Comparison of ENCODE assay signal across 9 mouse cellular contexts in the genomic region with DNA sequence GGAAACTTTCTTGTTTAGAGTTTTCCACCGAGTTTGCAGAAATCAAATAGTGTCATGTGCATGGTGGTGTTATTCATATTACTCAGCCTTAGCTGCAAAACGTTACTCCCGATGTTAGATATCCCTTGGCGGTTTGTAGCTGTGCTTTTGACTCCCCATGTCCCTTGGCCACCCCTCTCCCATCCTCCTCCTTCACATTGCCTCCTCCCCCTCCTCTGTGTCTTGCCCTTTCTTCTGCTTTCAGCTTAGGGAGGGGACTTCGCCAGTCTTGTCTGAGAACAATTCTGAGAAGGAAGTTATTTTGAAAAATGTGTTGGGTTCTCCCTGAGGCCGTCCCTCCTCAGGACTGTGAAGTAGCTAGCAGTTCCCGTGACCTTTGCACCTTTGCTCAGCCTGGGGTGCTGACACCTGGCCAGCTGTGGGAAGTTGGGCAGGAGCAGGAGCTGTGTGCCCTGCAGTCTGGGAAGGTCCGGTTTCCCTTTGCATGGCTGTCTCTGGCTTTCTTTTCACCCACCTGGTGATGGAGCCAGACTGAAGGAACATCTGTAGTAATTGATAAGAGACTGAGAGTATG. TPM values are rescaled to one million over a fixed set of nuclear protein-coding genes. Genes with fewer than 3 reads are reported as not detected.
DNase-seq lines count a peak whose midpoint lies in the region; ATAC-seq and TF ChIP-seq lines count a peak whose summit lies in the region.
"Had no signal": no experiment of that assay in that cellular context is flagged by ENCODE, and none has a peak within 500 bp of the region (broad histone marks: within the 10 kb centered on the region; RNA-seq: fewer than 3 reads in every experiment).

No protein-coding gene starts in this region.

- H3K79me2 ChIP-seq in macrophage (ENCODE audit: inconsistent target), result peaks cover 96% of the 10 kb centered on the region

- no peak; the same call in 1 of the 2 replicates for ATAC-seq in heart, embryonic 11.5 days (replicated peaks; ENCODE audit: insufficient number of reproducible peaks, low FRiP score, low TSS enrichment)

- no peaks in the 10 kb centered on the region for H3K9me3 ChIP-seq in heart, embryonic 11.5 days (replicated peaks; ENCODE audit: control insufficient read depth, low read length)
- H3K9me3 ChIP-seq: lung, embryonic 15.5 days had no signal

- no peak overlapping the region for H3K27ac ChIP-seq in heart, embryonic 11.5 days (ENCODE audit: low read depth, low read length)
- peak overlapping the region; percentile 58; the same call in 1 of the 2 replicates for H3K27ac ChIP-seq in kidney, adult 2 months (ENCODE audit: insufficient read depth, low read depth, low read length)
- H3K27ac ChIP-seq in macrophage, result peak overlapping the region; percentile 65
- H3K27ac ChIP-seq: lung, embryonic 15.5 days had no signal

- H3K4me2 ChIP-seq in heart, embryonic 11.5 days, result no peak overlapping the region
- H3K4me2 ChIP-seq: lung, embryonic 15.5 days had no signal

- no peak for TF ChIP-seq CTCF in kidney, adult 2 months (conservative IDR thresholded peaks at IDR 0.05; ENCODE audit: insufficient read depth, insufficient read length, low read depth, low read length)

- no peak for TF ChIP-seq POLR2A in kidney, adult 2 months (IDR thresholded peaks at IDR 0.05; ENCODE audit: low read depth, low read length)

- H3K4me3 ChIP-seq in heart, embryonic 11.5 days (ENCODE audit: low read depth, low read length), result no peak overlapping the region
- H3K4me3 ChIP-seq in kidney, adult 2 months (ENCODE audit: insufficient read depth, low read depth, low read length), result no peak overlapping the region
- no peak overlapping the region for H3K4me3 ChIP-seq in macrophage (ENCODE audit: inconsistent target)
- H3K4me3 ChIP-seq: lung, embryonic 15.5 days had no signal

- H3K36me3 ChIP-seq in heart, embryonic 11.5 days (ENCODE audit: control insufficient read depth, insufficient read depth, low read length), result no peaks in the 10 kb centered on the region
- no peaks in the 10 kb centered on the region for H3K36me3 ChIP-seq in kidney, adult 2 months (ENCODE audit: control insufficient read depth, insufficient read depth, low read length)
- no peaks in the 10 kb centered on the region for H3K36me3 ChIP-seq in macrophage (ENCODE audit: inconsistent target)
- H3K36me3 ChIP-seq: lung, embryonic 15.5 days had no signal

- WGBS in heart, embryonic 11.5 days (ENCODE audit: insufficient replicate concordance), result 13% methylated on average over 8 of the region's 8 CpGs
- WGBS in kidney, adult 2 months, result 11% methylated on average over 8 of the region's 8 CpGs
- 7% methylated on average over 7 of the region's 8 CpGs for WGBS in macrophage (ENCODE audit: missing documents)

- peaks cover 11% of the 10 kb centered on the region for H3K4me1 ChIP-seq in heart, embryonic 11.5 days (ENCODE audit: control insufficient read depth, insufficient read depth, low read length)
- peaks cover 15% of the 10 kb centered on the region for H3K4me1 ChIP-seq in kidney, adult 2 months (ENCODE audit: control insufficient read depth, insufficient read depth, low read length)

- DNase-seq in heart, adult 8-10 months (ENCODE audit: low spot score), result peak; percentile 16
- DNase-seq in adrenal gland, postnatal 36 days, result peak; percentile 14 to 32
- peak; percentile 85 for DNase-seq in kidney, adult 2 months
- DNase-seq in right cerebral cortex, postnatal 36 days (ENCODE audit: low spot score in 2 of 2), result no peak
- DNase-seq in cerebellum, adult 11 months, result no peak
- DNase-seq in cerebellum, postnatal 14 days, result no peak

- H3K27me3 ChIP-seq in heart, embryonic 11.5 days (ENCODE audit: control insufficient read depth, insufficient read depth, low read length), result no peaks in the 10 kb centered on the region
- H3K27me3 ChIP-seq in kidney, adult 2 months (replicated peaks; ENCODE audit: control insufficient read depth, insufficient read depth, low read length), result no peaks in the 10 kb centered on the region
- H3K27me3 ChIP-seq: lung, embryonic 15.5 days had no signal

- no peak overlapping the region for H3K9ac ChIP-seq in heart, embryonic 11.5 days (ENCODE audit: low read depth, low read length)
- H3K9ac ChIP-seq: lung, embryonic 15.5 days had no signal

RNA-seq across cellular contexts. Expression of a gene that starts 48.2 kb away (rescaled TPM):
- 10 to 100 TPM; 14.1 to 19.8 (median 15.4) TPM for total RNA-seq in heart, adult 8-10 months (2022)
- polyA plus RNA-seq in heart, embryonic 11.5 days (2014; fragmentation: Nextera tagmentation; extraction: Ambion mirVana), result 16.2 and 16.7 TPM in 2 replicates
- total RNA-seq in adrenal gland, postnatal 36 days (2021), result 10 to 100 TPM; 11.2 to 16.3 TPM
- polyA plus RNA-seq in kidney, adult 2 months (2012; rRNA removed), result 8.4 and 9.5 TPM in 2 replicates
- 100 to 1,000 TPM in 18 of 26 experiments, 10 to 100 TPM in 8; 25.8 to 187 (median 153) TPM for total RNA-seq in macrophage (2018; cell fraction: chromatin; rRNA removed)
- 10 to 100 TPM; 34.1 to 62.5 (median 56.8) TPM for total RNA-seq in macrophage (2018; cell fraction: cytosol; rRNA removed)
- total RNA-seq in macrophage (2018; cell fraction: nucleus; rRNA removed), result 100 to 1,000 TPM in 7 of 26 experiments, 10 to 100 TPM in 19; 23.4 to 142 (median 85.8) TPM
- 34.7 to 50.3 TPM (median 37.2 TPM) in 3 replicates for polyA plus RNA-seq in macrophage (2018)

Comparison
In these comparisons a context has a peak if more than half of its experiments do, and no peak if none do; other contexts are left out.
1. DNase-seq: peak in heart, adult 8-10 months (single experiment), adrenal gland, postnatal 36 days (2 of 2) and kidney, adult 2 months (single experiment); none in right cerebral cortex, postnatal 36 days (0 of 2), cerebellum, adult 11 months (single experiment) and cerebellum, postnatal 14 days (0 of 2).